Mouse (Mus musculus) embryonic stem cell, embryonic (primary cell): ENCODE measurements around the gene Evi5l.

ENCODE experiments used
- CTCF ChIA-PET, 4 experiments: fragments of 300-600 bp in 2 of 4; fragments of 350-600 bp in 2 of 4; sonication (Branson Sonifier 250); formaldehyde crosslinking; loops; one replicate each; lab custom pipeline; 2022; ENCODE audit warnings: inconsistent platforms in 2 of 4; lab: Charles Lee
- POLR2A ChIA-PET, 4 experiments: fragments of 300-600 bp in 2 of 4; fragments of 350-600 bp in 2 of 4; sonication (Branson Sonifier 250); formaldehyde crosslinking; loops; one replicate each; lab custom pipeline; 2022; ENCODE audit warnings: antibody characterized with exemption in 4 of 4, inconsistent platforms in 1 of 4; lab: Charles Lee

Gene Evi5l

GRCm38 (mm10) chr8:4216791-4217621 lies 50.6 kb downstream of the Evi5l start, which contains the start of gene Prr36:
Gene Prr36 (minus strand): TSS chr8:4217459.
- CTCF ChIA-PET, result interaction anchor here (0.5 to 1.7 kb wide), 14 partner anchors 10 to 571 kb away, joined by 3 to 7 read pairs (median 3); partner anchors contain the start of genes Gm49320 (in 1 of the 4), Lrrc8e (in 1 of the 4) and Map2k7 (in 1 of the 4)

GRCm38 (mm10) chr8:4219617-4220016 lies 53.2 kb downstream of the Evi5l start:
- POLR2A ChIA-PET, result interaction anchor here in 1 of 4 experiments (1.3 kb wide), 1 partner anchor 18 kb away, joined by 7 read pairs; the partner anchor contains the start of genes Gm49320 and Map2k7
- CTCF ChIA-PET, result interaction anchor here in 1 of 4 experiments (1.7 kb wide), 1 partner anchor 19 kb away, joined by 3 read pairs; the partner anchor contains the start of genes Gm49320 and Map2k7

More at GRCm38 (mm10) chr8:4216791-4217621, 50.6 kb downstream of the Evi5l start, which contains the start of gene Prr36:
- POLR2A ChIA-PET, result interaction anchor here (0.6 to 5.6 kb wide), 27 partner anchors 10 to 576 kb away, joined by 3 to 51 read pairs (median 4); partner anchors contain the start of genes Gm49320 (in 3 of the 4), Map2k7 (in 3 of the 4), Zfp958 (in 2 of the 4) and Evi5l (in 1 of the 4)

- CTCF ChIA-PET, result interaction anchor here in 1 of 4 experiments (1.7 kb wide), 1 partner anchor 29 kb away, joined by 6 read pairs; no protein-coding TSS in a partner anchor
- POLR2A ChIA-PET, result interaction anchor here in 1 of 4 experiments (1.0 to 2.5 kb wide), 2 partner anchors 9 to 13 kb away, joined by 5 to 11 read pairs; no protein-coding TSS in a partner anchor
Measured at GRCm38 (mm10) chr8:4222059-4222458, 55.7 kb downstream of the Evi5l start.

- POLR2A ChIA-PET, result interaction anchor here (0.9 to 4.9 kb wide), 7 partner anchors 9 to 21 kb away, joined by 3 to 47 read pairs (median 5); partner anchors contain the start of genes Gm49320 (in 3 of the 4), Map2k7 (in 3 of the 4) and Prr36 (in 1 of the 4)
Measured at GRCm38 (mm10) chr8:4226323-4226722, 60.0 kb downstream of the Evi5l start.

GRCm38 (mm10) chr8:4226739-4227347 lies 60.5 kb downstream of the Evi5l start, which contains the start of gene Lrrc8e:
Gene Lrrc8e (plus strand): TSS chr8:4226827.
- ChIA-PET CTCF (interaction anchor here in 2 of 4 experiments (0.7 to 2.2 kb wide), 6 partner anchors 9 to 34 kb away, joined by 3 to 6 read pairs (median 4); partner anchors contain the start of genes Map2k7 (in 1 of the 2) and Prr36 (in 1 of the 2)), POLR2A (interaction anchor here (0.5 to 4.9 kb wide), 19 partner anchors 10 to 649 kb away, joined by 3 to 47 read pairs (median 4); partner anchors contain the start of genes Gm49320 (in 3 of the 4), Map2k7 (in 3 of the 4) and Prr36 (in 2 of the 4))

More at GRCm38 (mm10) chr8:4226323-4226722, 60.0 kb downstream of the Evi5l start:
- CTCF ChIA-PET, result interaction anchor here in 1 of 4 experiments (1.6 to 2.2 kb wide), 2 partner anchors 9 to 24 kb away, joined by 4 to 6 read pairs; partner anchors contain the start of gene Prr36

- ChIA-PET CTCF (interaction anchor here in 3 of 4 experiments (0.7 to 2.2 kb wide), 6 partner anchors 11 to 35 kb away, joined by 3 to 6 read pairs (median 4); partner anchors contain the start of gene Prr36 (in 1 of the 3)), POLR2A (interaction anchor here (0.8 to 4.9 kb wide), 16 partner anchors 9 to 120 kb away, joined by 3 to 47 read pairs (median 4); partner anchors contain the start of genes Gm49320 (in 3 of the 4), Map2k7 (in 3 of the 4) and Prr36 (in 2 of the 4))
Measured at GRCm38 (mm10) chr8:4227919-4228318, 61.6 kb downstream of the Evi5l start.

- POLR2A ChIA-PET, result interaction anchor here in 2 of 4 experiments (0.7 to 4.9 kb wide), 7 partner anchors 8 to 384 kb away, joined by 3 to 47 read pairs (median 3); partner anchors contain the start of genes Gm49320 (in 1 of the 2) and Map2k7 (in 1 of the 2)
- CTCF ChIA-PET, result interaction anchor here in 1 of 4 experiments (1.1 kb wide), 1 partner anchor 23 kb away, joined by 4 read pairs; no protein-coding TSS in a partner anchor
Measured at GRCm38 (mm10) chr8:4229784-4230183, 63.4 kb downstream of the Evi5l start.

- POLR2A ChIA-PET, result interaction anchor here in 2 of 4 experiments (0.8 to 4.0 kb wide), 10 partner anchors 10 to 383 kb away, joined by 3 to 11 read pairs (median 3); partner anchors contain the start of gene Prr36 (in 1 of the 2)
Measured at GRCm38 (mm10) chr8:4230612-4231351, 64.4 kb downstream of the Evi5l start.

GRCm38 (mm10) chr8:4237814-4238433 lies 71.6 kb downstream of the Evi5l start:
- POLR2A ChIA-PET, result interaction anchor here (0.7 to 6.5 kb wide), 44 partner anchors 10 to 658 kb away, joined by 3 to 61 read pairs (median 6); partner anchors contain the start of genes Lrrc8e (in 3 of the 4), Prr36 (in 3 of the 4), Snapc2 (in 3 of the 4) and Tgfbr3l (in 2 of the 4)
- CTCF ChIA-PET, result interaction anchor here (0.5 to 2.4 kb wide), 22 partner anchors 11 to 641 kb away, joined by 3 to 13 read pairs (median 4); partner anchors contain the start of genes Ctxn1 (in 3 of the 4), Snapc2 (in 2 of the 4) and Prr36 (in 1 of the 4)

More at GRCm38 (mm10) chr8:4230612-4231351, 64.4 kb downstream of the Evi5l start:
- CTCF ChIA-PET, result interaction anchor here in 2 of 4 experiments (0.9 to 1.4 kb wide), 4 partner anchors 24 to 38 kb away, joined by 4 to 7 read pairs (median 4); no protein-coding TSS in a partner anchor

GRCm38 (mm10) chr8:4238434-4239192 lies 72.2 kb downstream of the Evi5l start, which contains the start of the genes Map2k7 and Gm49320:
Gene Map2k7 (plus strand): TSS chr8:4238740.
Gene Gm49320 (plus strand): TSS chr8:4238865.
- ChIA-PET CTCF (interaction anchor here (0.6 to 2.4 kb wide), 27 partner anchors 9 to 562 kb away, joined by 3 to 13 read pairs (median 5); partner anchors contain the start of genes Ctxn1 (in 3 of the 4), Snapc2 (in 2 of the 4) and Prr36 (in 1 of the 4)), POLR2A (interaction anchor here (0.6 to 6.5 kb wide), 56 partner anchors 9 to 659 kb away, joined by 3 to 61 read pairs (median 5); partner anchors contain the start of genes Lrrc8e (in 3 of the 4), Prr36 (in 3 of the 4), Snapc2 (in 3 of the 4) and Ctxn1 (in 2 of the 4))

- POLR2A ChIA-PET, result interaction anchor here (0.6 to 6.5 kb wide), 44 partner anchors 8 to 659 kb away, joined by 3 to 61 read pairs (median 5); partner anchors contain the start of genes Lrrc8e (in 3 of the 4), Prr36 (in 3 of the 4), Ctxn1 (in 2 of the 4) and Snapc2 (in 2 of the 4)
- CTCF ChIA-PET, result interaction anchor here (0.6 to 2.4 kb wide), 25 partner anchors 8 to 131 kb away, joined by 3 to 13 read pairs (median 5); partner anchors contain the start of genes Ctxn1 (in 3 of the 4), Snapc2 (in 2 of the 4) and Prr36 (in 1 of the 4)
Measured at GRCm38 (mm10) chr8:4239193-4239890, 73.0 kb downstream of the Evi5l start.

- ChIA-PET CTCF (interaction anchor here in 1 of 4 experiments (1.3 kb wide), 1 partner anchor 105 kb away, joined by 3 read pairs; no protein-coding TSS in a partner anchor), POLR2A (interaction anchor here in 2 of 4 experiments (0.8 to 7.4 kb wide), 5 partner anchors 8 to 37 kb away, joined by 3 to 61 read pairs (median 4); partner anchors contain the start of genes Gm49320 (in 1 of the 2) and Map2k7 (in 1 of the 2))
Measured at GRCm38 (mm10) chr8:4245061-4245460, 78.7 kb downstream of the Evi5l start.

- ChIA-PET POLR2A (interaction anchor here in 2 of 4 experiments (0.8 to 7.4 kb wide), 5 partner anchors 9 to 52 kb away, joined by 3 to 61 read pairs (median 5); partner anchors contain the start of genes Gm49320 (in 1 of the 2) and Map2k7 (in 1 of the 2)), CTCF (no interaction called here)
Measured at GRCm38 (mm10) chr8:4245737-4246136, 79.4 kb downstream of the Evi5l start.
